Mouse (Mus musculus): ENCODE results near the gene Lsmem1. TPM values are rescaled to one million over a fixed set of nuclear protein-coding genes. Genes with fewer than 3 reads are reported as not detected.
"Not testable (repeated sequence)": the region's sequence is repeated elsewhere in the genome, so short reads cannot be mapped to it uniquely, and the experiment has no call there.

Lsmem1 gene
- polyA plus RNA-seq, 1 experiment from 2014 or later = 0.65 TPM

GRCm38 (mm10) chr12:40198427-40198826 lies 863 bp downstream of the Lsmem1 start:
- WGBS = 81% methylated on average over 9 of the region's 9 CpGs
- ATAC-seq (ENCODE audit: low read depth) = no peak
- no peak overlapping the region for H3K9ac ChIP-seq (ENCODE audit: low read length)

GRCm38 (mm10) chr12:40198019-40198418 lies 1.3 kb downstream of the Lsmem1 start:
- no peak overlapping the region for H3K27ac ChIP-seq (ENCODE audit: low read length)

More at GRCm38 (mm10) chr12:40198427-40198826, 863 bp downstream of the Lsmem1 start:
- Histone ChIP-seq H3K9me3 (ENCODE audit: control insufficient read depth, low read length) (no peaks in the 10 kb centered on the region), H3K4me2 (ENCODE audit: low read depth, low read length) (no peak overlapping the region), H3K27me3 (ENCODE audit: control insufficient read depth, insufficient read depth, low read depth, low read length) (no peaks in the 10 kb centered on the region), H3K4me1 (replicated peaks; ENCODE audit: control insufficient read depth, insufficient read depth, low read length) (no peaks in the 10 kb centered on the region), H3K4me3 (ENCODE audit: low read length) (no peak overlapping the region), H3K27ac (ENCODE audit: low read length) (no peak overlapping the region), H3K36me3 (ENCODE audit: control insufficient read depth, insufficient read depth, low read length) (peaks cover 6% of the 10 kb centered on the region)

GRCm38 (mm10) chr12:40197511-40197910 lies 1.8 kb downstream of the Lsmem1 start:
- no peak for ATAC-seq (ENCODE audit: low read depth)
- Histone ChIP-seq H3K9me3 (ENCODE audit: control insufficient read depth, low read length) (no peaks in the 10 kb centered on the region), H3K4me3 (ENCODE audit: low read length) (no peak overlapping the region), H3K27ac (ENCODE audit: low read length) (no peak overlapping the region), H3K4me1 (replicated peaks; ENCODE audit: control insufficient read depth, insufficient read depth, low read length) (no peaks in the 10 kb centered on the region), H3K27me3 (ENCODE audit: control insufficient read depth, insufficient read depth, low read depth, low read length) (no peaks in the 10 kb centered on the region), H3K9ac (ENCODE audit: low read length) (no peak overlapping the region), H3K4me2 (ENCODE audit: low read depth, low read length) (no peak overlapping the region), H3K36me3 (ENCODE audit: control insufficient read depth, insufficient read depth, low read length) (peaks cover 2% of the 10 kb centered on the region; the same call in 1 of the 2 replicates)

More at GRCm38 (mm10) chr12:40198019-40198418, 1.3 kb downstream of the Lsmem1 start:
- H3K4me3 ChIP-seq (ENCODE audit: low read length) = no peak overlapping the region
- H3K4me1 ChIP-seq (replicated peaks; ENCODE audit: control insufficient read depth, insufficient read depth, low read length) = no peaks in the 10 kb centered on the region
- H3K9ac ChIP-seq (ENCODE audit: low read length) = no peak overlapping the region
- H3K27me3 ChIP-seq (ENCODE audit: control insufficient read depth, insufficient read depth, low read depth, low read length) = no peaks in the 10 kb centered on the region
- peaks cover 6% of the 10 kb centered on the region for H3K36me3 ChIP-seq (ENCODE audit: control insufficient read depth, insufficient read depth, low read length)
- H3K4me2 ChIP-seq (ENCODE audit: low read depth, low read length) = no peak overlapping the region
- 75% methylated on average over 5 of the region's 5 CpGs for WGBS
- ATAC-seq (ENCODE audit: low read depth) = no peak
- H3K9me3 ChIP-seq (ENCODE audit: control insufficient read depth, low read length) = no peaks in the 10 kb centered on the region

- Histone ChIP-seq H3K4me3 (ENCODE audit: low read length) (no peak overlapping the region), H3K4me2 (ENCODE audit: low read depth, low read length) (no peak overlapping the region), H3K9me3 (ENCODE audit: control insufficient read depth, low read length) (no peaks in the 10 kb centered on the region; the same call in 1 of the 2 replicates), H3K9ac (ENCODE audit: low read length) (no peak overlapping the region), H3K4me1 (replicated peaks; ENCODE audit: control insufficient read depth, insufficient read depth, low read length) (no peaks in the 10 kb centered on the region), H3K36me3 (ENCODE audit: control insufficient read depth, insufficient read depth, low read length) (no peaks in the 10 kb centered on the region), H3K27me3 (ENCODE audit: control insufficient read depth, insufficient read depth, low read depth, low read length) (no peaks in the 10 kb centered on the region), H3K27ac (ENCODE audit: low read length) (no peak overlapping the region)
- 82% methylated on average over 3 of the region's 3 CpGs for WGBS
- no peak for ATAC-seq (ENCODE audit: low read depth)
Measured at GRCm38 (mm10) chr12:40185474-40185873, 13.8 kb downstream of the Lsmem1 start.

GRCm38 (mm10) chr12:40177089-40177488 lies 22.2 kb downstream of the Lsmem1 start:
- ATAC-seq (ENCODE audit: low read depth) = no peak
- no peak overlapping the region for H3K4me2 ChIP-seq (ENCODE audit: low read depth, low read length)
- no peaks in the 10 kb centered on the region for H3K27me3 ChIP-seq (ENCODE audit: control insufficient read depth, insufficient read depth, low read depth, low read length)
- no peaks in the 10 kb centered on the region; the same call in 1 of the 2 replicates for H3K9me3 ChIP-seq (ENCODE audit: control insufficient read depth, low read length)
- WGBS = 55% methylated on average over 6 of the region's 6 CpGs
- no peak overlapping the region for H3K4me3 ChIP-seq (ENCODE audit: low read length)
- no peaks in the 10 kb centered on the region for H3K4me1 ChIP-seq (replicated peaks; ENCODE audit: control insufficient read depth, insufficient read depth, low read length)
- H3K27ac ChIP-seq (ENCODE audit: low read length) = no peak overlapping the region
- H3K9ac ChIP-seq (ENCODE audit: low read length) = no peak overlapping the region
- H3K36me3 ChIP-seq (ENCODE audit: control insufficient read depth, insufficient read depth, low read length) = no peaks in the 10 kb centered on the region

GRCm38 (mm10) chr12:40176158-40176557 lies 23.1 kb downstream of the Lsmem1 start:
- no peaks in the 10 kb centered on the region for H3K27me3 ChIP-seq (ENCODE audit: control insufficient read depth, insufficient read depth, low read depth, low read length)
- no peak for ATAC-seq (ENCODE audit: low read depth)
- no peaks in the 10 kb centered on the region; the same call in 1 of the 2 replicates for H3K9me3 ChIP-seq (ENCODE audit: control insufficient read depth, low read length)
- H3K36me3 ChIP-seq (ENCODE audit: control insufficient read depth, insufficient read depth, low read length) = no peaks in the 10 kb centered on the region
- no peak overlapping the region for H3K4me3 ChIP-seq (ENCODE audit: low read length)
- no peak overlapping the region for H3K4me2 ChIP-seq (ENCODE audit: low read depth, low read length)
- WGBS = 68% methylated on average over 2 of the region's 2 CpGs
- no peak overlapping the region for H3K27ac ChIP-seq (ENCODE audit: low read length)
- H3K4me1 ChIP-seq (replicated peaks; ENCODE audit: control insufficient read depth, insufficient read depth, low read length) = no peaks in the 10 kb centered on the region
- H3K9ac ChIP-seq (ENCODE audit: low read length) = no peak overlapping the region

DNA sequence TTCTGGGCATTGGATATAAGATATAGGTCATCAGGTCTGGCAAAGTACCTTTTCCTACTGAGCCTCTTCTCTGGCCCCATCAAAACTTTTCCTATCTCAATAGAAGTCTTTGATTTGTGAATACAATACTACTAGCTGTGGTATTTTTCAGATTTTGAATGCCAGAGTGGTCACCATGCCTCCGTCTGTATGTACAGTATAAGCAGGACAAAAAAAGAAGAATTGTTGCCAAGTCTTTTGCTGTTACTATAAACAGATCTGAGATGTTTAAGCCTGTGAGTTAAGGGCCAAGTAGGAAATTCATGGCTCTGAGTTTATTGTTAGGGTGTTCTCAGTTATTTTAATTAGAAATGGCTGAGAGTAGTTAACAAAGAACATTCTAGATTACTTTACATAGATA lies 24.1 kb downstream of the Lsmem1 start:
- not testable (repeated sequence) for H3K27me3 ChIP-seq (ENCODE audit: control insufficient read depth, insufficient read depth, low read depth, low read length); H3K9ac ChIP-seq (ENCODE audit: low read length); H3K4me1 ChIP-seq (replicated peaks; ENCODE audit: control insufficient read depth, insufficient read depth, low read length); H3K9me3 ChIP-seq (ENCODE audit: control insufficient read depth, low read length); H3K36me3 ChIP-seq (ENCODE audit: control insufficient read depth, insufficient read depth, low read length); H3K4me2 ChIP-seq (ENCODE audit: low read depth, low read length); H3K27ac ChIP-seq (ENCODE audit: low read length); H3K4me3 ChIP-seq (ENCODE audit: low read length)
- 28% methylated on average over 1 of the region's 1 CpGs for WGBS
- ATAC-seq (ENCODE audit: low read depth) = peak; percentile 45; the same call in 1 of the 2 replicates

DNA sequence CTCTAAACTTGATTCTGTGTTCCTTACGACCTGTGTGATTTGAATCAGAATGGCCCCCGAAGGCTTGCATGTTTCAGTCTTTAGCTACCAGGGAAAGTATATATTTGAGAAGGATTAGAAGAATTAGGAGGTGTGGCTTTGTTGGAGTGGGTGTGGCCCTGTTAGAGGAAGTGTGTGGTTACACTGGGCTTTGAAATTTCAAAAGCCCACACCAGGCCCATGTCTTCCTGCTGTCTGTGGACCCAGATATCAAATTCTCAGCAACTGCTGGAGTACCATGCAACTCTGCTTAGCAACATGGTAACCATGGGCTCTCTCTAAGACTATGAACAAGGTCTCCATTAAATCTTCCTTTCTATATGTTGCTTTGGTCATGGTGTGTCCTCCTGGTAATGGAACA lies 27.7 kb downstream of the Lsmem1 start:
- WGBS = 86% methylated on average over 2 of the region's 2 CpGs
- Histone ChIP-seq H3K27me3 (ENCODE audit: control insufficient read depth, insufficient read depth, low read depth, low read length) (no peaks in the 10 kb centered on the region), H3K36me3 (ENCODE audit: control insufficient read depth, insufficient read depth, low read length) (no peaks in the 10 kb centered on the region), H3K4me3 (ENCODE audit: low read length) (no peak overlapping the region), H3K9ac (ENCODE audit: low read length) (no peak overlapping the region), H3K27ac (ENCODE audit: low read length) (no peak overlapping the region), H3K9me3 (ENCODE audit: control insufficient read depth, low read length) (no peaks in the 10 kb centered on the region), H3K4me1 (replicated peaks; ENCODE audit: control insufficient read depth, insufficient read depth, low read length) (no peaks in the 10 kb centered on the region), H3K4me2 (ENCODE audit: low read depth, low read length) (no peak overlapping the region)
- no peak for ATAC-seq (ENCODE audit: low read depth)

DNA sequence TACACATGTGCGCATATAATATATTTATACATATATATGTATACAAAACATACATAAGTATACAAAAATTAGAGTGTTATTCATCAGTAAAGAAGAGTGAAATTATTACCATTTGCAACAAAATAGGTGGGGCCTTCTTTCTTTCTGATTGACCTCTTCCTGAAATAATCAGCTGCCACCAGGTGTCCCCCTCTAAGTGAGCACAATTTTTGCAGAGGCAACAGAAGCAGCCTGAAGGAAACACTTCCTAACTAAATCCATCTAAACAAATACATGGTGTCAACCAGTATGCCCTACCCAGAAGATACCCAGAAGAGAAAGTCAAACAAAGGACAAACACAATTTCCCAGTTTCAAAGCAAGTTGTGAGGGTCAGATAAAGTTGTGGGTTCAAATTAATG lies 29.6 kb downstream of the Lsmem1 start:
- ATAC-seq (ENCODE audit: low read depth) = no peak
- Histone ChIP-seq H3K9me3 (ENCODE audit: control insufficient read depth, low read length) (no peaks in the 10 kb centered on the region), H3K4me3 (ENCODE audit: low read length) (no peak overlapping the region), H3K27ac (ENCODE audit: low read length) (no peak overlapping the region), H3K4me2 (ENCODE audit: low read depth, low read length) (no peak overlapping the region), H3K36me3 (ENCODE audit: control insufficient read depth, insufficient read depth, low read length) (no peaks in the 10 kb centered on the region), H3K27me3 (ENCODE audit: control insufficient read depth, insufficient read depth, low read depth, low read length) (no peaks in the 10 kb centered on the region), H3K9ac (ENCODE audit: low read length) (no peak overlapping the region), H3K4me1 (replicated peaks; ENCODE audit: control insufficient read depth, insufficient read depth, low read length) (no peaks in the 10 kb centered on the region)
- 89% methylated on average over 1 of the region's 1 CpGs for WGBS

- Histone ChIP-seq H3K4me2 (ENCODE audit: low read depth, low read length) (no peak overlapping the region), H3K27ac (ENCODE audit: low read length) (no peak overlapping the region), H3K4me1 (replicated peaks; ENCODE audit: control insufficient read depth, insufficient read depth, low read length) (no peaks in the 10 kb centered on the region; the same call in 1 of the 2 replicates), H3K4me3 (ENCODE audit: low read length) (no peak overlapping the region), H3K9ac (ENCODE audit: low read length) (no peak overlapping the region), H3K9me3 (ENCODE audit: control insufficient read depth, low read length) (no peaks in the 10 kb centered on the region), H3K36me3 (ENCODE audit: control insufficient read depth, insufficient read depth, low read length) (no peaks in the 10 kb centered on the region), H3K27me3 (ENCODE audit: control insufficient read depth, insufficient read depth, low read depth, low read length) (no peaks in the 10 kb centered on the region)
- 2% methylated on average over 2 of the region's 2 CpGs for WGBS
- ATAC-seq (ENCODE audit: low read depth) = peak; percentile 73
Measured at GRCm38 (mm10) chr12:40164621-40165020, 34.7 kb downstream of the Lsmem1 start.

Measured in lung, embryonic 16.5 days (tissue).